19 mouse cellular contexts compared by ENCODE assay signal in the genomic region with DNA sequence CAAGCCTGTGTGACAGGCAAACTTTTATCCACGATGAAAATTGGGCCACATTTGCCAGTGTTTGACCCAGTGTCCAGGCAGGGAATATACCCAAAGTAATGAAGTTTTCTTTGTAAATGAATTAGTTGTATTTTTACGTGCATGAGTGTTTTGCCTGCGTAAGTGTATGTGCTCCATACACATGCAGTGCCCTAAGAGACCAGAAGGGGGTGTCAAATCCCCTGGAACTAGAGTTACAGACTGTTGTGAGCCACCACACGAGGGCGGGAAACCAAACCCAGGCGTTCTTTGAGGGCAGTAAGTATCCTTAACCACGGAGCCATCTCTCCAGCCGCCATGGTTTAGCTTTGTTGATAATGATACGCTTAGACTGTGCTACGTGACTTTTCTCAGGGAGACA.
"Had no signal": no experiment of that assay in that cellular context is flagged by ENCODE, and none has a peak within 500 bp of the region (broad histone marks: within the 10 kb centered on the region; RNA-seq: fewer than 3 reads in every experiment).

No protein-coding gene starts in this region.

- H3K9me3 ChIP-seq: lung, embryonic 15.5 days; midbrain, embryonic 12.5 days; neural tube, embryonic 12.5 days; neural tube, embryonic 15.5 days had no signal

- H3K9ac ChIP-seq: liver, embryonic 14.5 days; liver, postnatal 0 days; lung, embryonic 15.5 days; midbrain, embryonic 12.5 days; neural tube, embryonic 12.5 days; neural tube, embryonic 15.5 days had no signal

- H3K27ac ChIP-seq: left cerebral cortex, adult 2 months; liver, embryonic 14.5 days; lung, embryonic 15.5 days; midbrain, embryonic 12.5 days; neural tube, embryonic 12.5 days; neural tube, embryonic 15.5 days had no signal

- H3K36me3 ChIP-seq: lung, embryonic 15.5 days; midbrain, embryonic 12.5 days; neural tube, embryonic 12.5 days; neural tube, embryonic 15.5 days had no signal

- H3K4me2 ChIP-seq: liver, embryonic 11.5 days; lung, embryonic 15.5 days; midbrain, embryonic 12.5 days; neural tube, embryonic 12.5 days; neural tube, embryonic 15.5 days had no signal

- H3K4me3 ChIP-seq: left cerebral cortex, adult 2 months; lung, embryonic 15.5 days; midbrain, embryonic 12.5 days; neural tube, embryonic 12.5 days; neural tube, embryonic 15.5 days had no signal

- ATAC-seq: intestine, embryonic 16.5 days; liver, postnatal 0 days had no signal

- DNase-seq: kidney, adult 18-20 months; kidney, adult 9 months; kidney, postnatal 14 days; kidney, postnatal 4 days; layer of hippocampus, postnatal 36 days; liver, postnatal 0 days; lung, postnatal 14 days; lung, postnatal 4 days; retina, postnatal 1 day; right cerebral cortex, postnatal 25 days; thymus, postnatal 25 days had no signal
